Mouse (Mus musculus): ENCODE data around the gene Tapbp.
"Not testable (repeated sequence)": the region's sequence is repeated elsewhere in the genome, so short reads cannot be mapped to it uniquely, and the experiment has no call there.

Gene Tapbp

DNA sequence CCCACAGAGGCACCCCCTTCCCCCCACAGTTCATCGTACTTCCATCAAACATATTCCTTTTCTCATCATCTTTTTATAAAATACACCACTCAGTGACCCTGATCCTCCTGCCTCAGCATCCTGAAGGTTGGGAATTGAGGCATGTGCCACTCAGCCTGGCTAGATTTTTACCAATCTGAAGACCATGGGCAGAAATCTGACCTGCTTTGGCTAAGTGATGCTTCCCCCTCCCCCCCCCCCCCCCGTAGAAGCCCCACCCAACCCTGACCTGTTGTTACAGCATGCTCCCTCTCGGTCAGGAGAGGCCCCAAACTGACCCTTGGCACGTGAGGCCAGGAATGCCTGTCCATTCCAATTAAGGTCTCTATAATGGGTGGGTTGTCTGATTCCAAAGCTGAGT is 10.9 kb upstream of the Tapbp start, which contains the start of gene Platr17:
Gene Platr17, plus strand, starts transcription at position 301 of the 400 bp plus-strand sequence.
- not testable (repeated sequence) for DNase-seq (ENCODE audit: low spot score)

DNA sequence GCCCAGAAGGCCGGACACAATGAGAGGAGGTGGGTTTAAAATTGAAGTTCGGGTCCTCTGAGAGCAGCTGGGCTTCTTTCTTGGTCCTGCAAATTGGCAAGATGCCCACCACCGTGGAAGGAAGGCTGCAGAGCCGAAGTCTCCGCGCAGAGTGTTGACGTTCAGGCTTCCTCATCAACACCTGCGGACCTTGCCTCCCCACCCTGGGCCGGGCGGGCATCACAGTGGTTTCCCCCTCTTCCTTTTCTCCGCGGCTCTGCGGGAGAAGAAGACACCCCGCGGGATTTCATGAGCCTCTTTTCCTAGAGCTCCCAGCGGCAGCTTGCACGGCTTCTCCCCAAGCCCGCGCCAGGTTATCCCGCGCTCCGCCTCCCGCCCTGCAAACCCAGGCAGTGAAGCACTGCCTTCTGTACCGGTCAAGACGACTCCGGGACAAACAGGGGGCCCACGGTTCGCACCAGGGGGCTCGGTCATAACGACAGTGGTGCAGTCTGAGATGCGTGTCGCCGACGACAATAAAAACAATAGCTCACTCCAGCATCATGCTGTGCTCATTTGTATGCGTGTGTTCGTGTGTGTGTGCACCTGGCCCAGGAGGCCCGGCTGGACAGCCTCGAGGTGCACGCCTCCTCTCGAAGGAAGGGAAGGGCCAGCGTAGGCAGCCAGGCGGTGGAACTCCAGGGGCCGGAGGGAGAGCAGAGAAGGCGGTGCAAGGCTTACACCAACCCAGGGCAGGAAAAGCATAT is 7.2 kb upstream of the Tapbp start:
- DNase-seq (ENCODE audit: low spot score) = no peak

- peak; percentile 88 for DNase-seq (ENCODE audit: low spot score)
These were observed 6.4 kb upstream of the Tapbp start, which contains the start of gene Daxx for GRCm38 (mm10) chr17:33909077-33909868. TSS of gene Daxx (plus strand) at chr17:33909414.

GRCm38 (mm10) chr17:33909869-33910250 is 5.8 kb upstream of the Tapbp start:
- no peak for DNase-seq (ENCODE audit: low spot score)

DNA sequence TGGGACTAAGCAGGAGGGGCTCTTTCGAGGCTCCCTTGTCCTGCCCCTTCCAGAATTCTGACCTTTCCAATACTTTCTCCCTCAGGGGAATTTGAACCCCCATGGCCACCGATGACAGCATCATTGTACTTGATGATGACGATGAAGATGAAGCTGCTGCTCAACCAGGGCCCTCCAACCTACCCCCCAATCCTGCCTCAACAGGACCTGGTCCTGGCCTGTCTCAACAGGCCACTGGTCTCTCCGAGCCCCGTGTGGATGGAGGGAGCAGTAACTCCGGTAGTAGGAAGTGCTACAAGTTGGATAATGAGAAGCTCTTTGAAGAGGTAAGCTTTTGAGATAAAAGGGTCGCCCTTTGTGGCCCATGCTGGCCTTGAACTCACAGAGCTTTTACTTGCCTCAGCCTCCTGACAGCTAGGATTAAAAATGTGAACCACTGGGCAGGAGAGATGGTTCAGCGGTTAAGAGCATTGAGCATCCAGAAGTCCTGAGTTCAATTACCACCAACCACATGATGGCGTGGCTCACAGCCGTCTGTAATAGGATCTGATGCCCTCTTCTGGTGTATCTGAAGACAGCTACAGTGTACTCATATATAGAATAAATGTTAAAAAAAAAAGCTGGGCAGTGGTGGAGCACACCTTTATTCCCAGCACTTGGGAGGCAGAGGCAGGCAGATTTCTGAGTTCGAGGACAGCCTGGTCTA is 5.2 kb upstream of the Tapbp start:
- DNase-seq (ENCODE audit: low spot score) = no peak

DNA sequence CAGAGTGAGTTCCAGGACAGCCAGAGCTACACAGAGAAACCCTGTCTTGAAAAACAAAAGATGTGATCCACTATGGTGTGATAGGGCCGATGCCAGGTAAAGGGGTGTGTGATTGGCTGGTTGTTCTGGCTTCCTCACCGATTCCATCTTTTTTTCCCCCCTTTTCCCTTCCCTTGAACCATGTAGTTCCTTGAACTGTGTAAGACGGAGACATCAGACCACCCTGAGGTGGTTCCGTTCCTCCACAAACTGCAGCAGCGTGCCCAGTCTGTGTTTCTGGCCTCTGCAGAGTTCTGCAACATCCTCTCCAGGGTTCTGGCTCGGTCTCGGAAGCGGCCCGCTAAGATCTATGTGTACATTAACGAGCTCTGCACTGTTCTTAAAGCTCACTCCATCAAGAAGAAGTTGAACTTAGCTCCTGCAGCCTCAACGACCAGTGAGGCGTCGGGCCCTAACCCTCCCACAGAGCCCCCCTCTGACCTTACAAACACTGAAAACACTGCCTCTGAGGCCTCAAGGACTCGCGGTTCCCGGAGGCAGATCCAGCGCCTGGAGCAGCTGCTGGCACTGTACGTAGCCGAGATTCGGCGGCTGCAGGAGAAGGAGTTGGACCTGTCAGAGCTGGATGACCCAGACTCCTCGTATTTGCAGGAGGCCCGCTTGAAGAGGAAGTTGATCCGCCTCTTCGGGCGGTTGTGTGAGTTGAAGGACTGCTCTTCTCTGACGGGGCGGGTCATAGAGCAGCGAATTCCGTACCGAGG is 4.5 kb upstream of the Tapbp start:
- no peak for DNase-seq (ENCODE audit: low spot score)

GRCm38 (mm10) chr17:33911813-33912414 is 3.8 kb upstream of the Tapbp start:
- DNase-seq (ENCODE audit: low spot score) = no peak

- DNase-seq (ENCODE audit: low spot score) = no peak
These were observed 2.4 kb upstream of the Tapbp start for GRCm38 (mm10) chr17:33913264-33913663.

DNA sequence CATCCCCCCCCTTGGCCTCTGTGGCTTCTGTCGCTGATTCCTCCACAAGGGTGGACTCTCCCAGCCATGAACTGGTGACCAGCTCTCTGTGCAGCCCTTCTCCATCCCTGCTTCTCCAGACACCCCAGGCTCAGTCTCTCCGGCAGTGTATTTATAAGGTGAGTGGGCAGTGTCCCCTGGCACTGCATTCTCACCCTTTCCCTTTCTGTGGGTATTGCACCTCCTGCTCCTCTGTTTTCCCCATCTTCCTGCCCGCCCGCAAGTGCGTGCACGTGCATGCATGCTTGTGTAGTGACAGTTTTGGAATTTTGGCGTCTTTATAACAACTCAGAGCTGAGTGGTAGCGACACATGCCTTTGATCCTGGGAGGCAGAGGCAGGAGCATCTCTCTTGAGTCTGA is 1.8 kb upstream of the Tapbp start:
- no peak for DNase-seq (ENCODE audit: low spot score)

DNA sequence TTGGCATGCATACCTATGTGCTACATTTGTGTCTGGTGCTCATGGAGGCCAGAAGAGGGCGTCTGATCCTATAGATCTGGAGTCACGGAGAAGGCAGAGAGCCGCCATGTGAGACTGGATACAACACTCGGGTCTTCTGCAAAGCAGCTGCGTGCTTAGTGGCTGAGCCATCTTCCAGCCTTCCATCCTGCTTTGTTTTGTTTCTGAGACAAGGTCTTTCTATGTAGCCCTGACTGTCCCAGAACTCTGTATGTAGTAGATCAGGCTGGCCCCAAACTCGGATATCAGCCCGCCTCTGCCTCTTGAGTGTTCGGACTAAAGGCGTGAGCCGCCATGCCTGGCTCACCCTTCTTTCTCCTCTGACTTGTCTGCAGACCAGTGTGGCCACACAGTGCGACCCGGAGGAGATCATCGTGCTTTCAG is 719 bp upstream of the Tapbp start:
- no peak for DNase-seq (ENCODE audit: low spot score)

- no peak for DNase-seq (ENCODE audit: low spot score)
These were observed 595 bp downstream of the Tapbp start for GRCm38 (mm10) chr17:33916294-33916693.

DNA sequence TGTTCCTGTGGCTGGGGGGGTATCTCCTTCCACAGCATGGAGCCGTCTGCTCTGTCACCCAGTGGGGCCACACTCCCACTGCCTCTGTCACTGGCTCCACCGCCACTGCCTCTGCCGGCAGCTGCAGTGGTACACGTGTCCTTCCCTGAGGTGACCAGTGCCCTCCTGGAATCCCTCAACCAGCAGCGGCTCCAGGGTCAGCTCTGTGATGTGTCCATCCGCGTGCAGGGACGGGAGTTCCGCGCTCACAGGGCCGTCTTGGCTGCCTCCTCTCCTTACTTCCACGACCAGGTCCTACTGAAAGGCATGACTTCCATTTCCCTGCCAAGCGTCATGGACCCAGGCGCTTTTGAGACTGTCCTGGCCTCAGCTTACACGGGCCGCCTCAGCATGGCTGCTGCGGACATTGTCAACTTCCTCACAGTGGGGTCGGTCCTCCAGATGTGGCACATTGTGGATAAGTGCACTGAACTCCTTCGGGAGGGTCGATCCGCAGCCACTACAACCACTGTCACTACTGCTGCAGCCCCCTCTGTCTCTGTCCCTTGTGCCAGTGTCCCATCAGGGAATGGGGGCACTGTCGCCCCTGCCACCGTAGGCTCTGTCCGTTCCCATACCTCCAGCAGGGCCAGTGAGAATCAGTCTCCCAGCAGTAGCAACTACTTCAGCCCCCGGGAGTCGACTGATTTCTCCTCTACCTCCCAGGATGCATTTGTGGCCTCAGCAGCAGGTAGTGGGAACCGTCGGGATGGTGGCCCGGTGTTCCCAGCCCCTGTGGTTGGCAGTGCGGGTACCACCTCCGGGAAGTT is 1.4 kb downstream of the Tapbp start:
- DNase-seq (ENCODE audit: low spot score) = no peak

- DNase-seq (ENCODE audit: low spot score) = no peak
These were observed 2.1 kb downstream of the Tapbp start for GRCm38 (mm10) chr17:33917656-33918292.

DNA sequence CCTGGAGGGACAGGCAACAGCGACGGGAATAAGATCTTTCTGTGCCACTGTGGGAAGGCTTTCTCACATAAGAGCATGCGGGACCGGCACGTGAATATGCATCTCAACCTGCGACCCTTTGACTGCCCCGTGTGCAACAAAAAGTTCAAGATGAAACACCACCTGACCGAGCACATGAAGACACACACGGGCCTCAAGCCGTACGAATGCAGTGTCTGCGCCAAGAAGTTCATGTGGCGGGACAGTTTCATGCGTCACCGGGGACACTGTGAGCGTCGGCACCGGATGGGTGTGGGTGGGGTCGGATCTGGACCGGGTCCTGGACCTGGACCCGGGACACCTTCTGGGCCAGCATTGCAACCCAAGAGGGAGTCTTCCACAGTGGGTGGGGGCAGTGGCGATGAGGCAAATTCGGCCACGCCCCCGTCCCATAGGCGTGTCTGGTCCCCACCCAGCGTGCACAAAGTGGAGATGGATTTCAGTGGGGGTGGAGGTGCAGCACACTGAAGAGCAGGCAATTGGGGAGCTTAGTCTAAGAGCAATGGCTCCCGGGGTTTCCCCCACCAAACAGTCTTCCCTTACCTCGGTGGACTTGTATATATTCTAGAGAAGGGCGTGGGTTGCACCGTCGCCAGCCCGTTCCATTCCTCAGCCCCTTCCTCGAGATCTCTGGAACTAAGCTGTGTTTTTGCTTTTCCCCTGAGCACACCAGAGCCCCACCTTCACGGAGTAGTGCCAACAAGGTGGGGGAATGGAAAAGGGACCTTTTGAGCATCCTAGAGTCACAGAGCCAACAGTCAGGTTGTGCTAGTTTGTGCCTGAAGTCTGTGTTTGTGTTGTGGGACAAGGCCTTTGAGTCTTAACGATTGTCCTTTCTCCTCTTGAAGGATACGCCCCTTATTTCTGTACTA is 2.8 kb downstream of the Tapbp start:
- no peak for DNase-seq (ENCODE audit: low spot score)

DNA sequence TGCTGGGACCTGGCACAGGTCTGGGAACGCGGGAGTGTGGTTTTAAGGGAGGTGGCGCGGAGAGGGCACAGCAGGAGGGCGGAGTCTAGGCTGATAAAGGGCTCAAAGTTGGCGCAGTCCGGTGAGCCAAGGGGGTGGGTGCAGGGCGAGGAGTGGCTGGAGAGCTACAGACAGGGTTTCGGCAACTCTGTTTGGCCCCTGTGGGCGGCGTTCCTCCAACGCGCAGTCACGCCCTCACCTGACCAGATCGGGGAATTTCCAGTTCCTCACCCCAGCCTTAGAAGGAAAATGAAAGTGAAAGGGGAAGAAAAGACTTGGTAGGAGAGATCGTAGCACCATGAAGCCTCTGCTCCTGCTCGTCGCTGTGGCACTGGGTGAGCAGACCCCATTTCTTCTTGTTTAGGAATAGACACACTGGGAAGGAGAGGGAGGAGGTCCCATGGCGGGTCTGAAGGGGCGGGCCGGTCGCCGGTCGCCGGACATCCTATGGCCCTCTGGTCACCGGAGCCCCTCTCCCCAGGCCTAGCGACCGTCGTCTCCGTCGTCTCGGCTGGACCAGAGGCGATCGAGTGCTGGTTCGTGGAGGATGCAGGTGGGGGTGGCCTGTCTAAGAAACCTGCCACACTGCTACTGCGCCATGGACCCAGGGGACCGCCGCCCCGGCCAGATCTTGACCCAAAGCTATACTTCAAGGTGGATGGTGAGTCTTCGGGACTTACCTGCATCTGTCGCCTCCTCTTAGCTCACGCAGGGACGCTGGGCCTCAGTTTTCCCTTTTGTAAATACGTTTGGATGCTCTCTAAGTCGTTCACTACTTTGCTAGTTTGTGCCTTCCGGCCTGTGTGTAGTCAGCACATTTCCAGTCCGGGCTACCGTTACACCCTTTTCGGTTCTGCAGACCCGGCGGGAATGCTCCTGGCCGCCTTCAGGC is 3.9 kb downstream of the Tapbp start:
- no peak for DNase-seq (ENCODE audit: low spot score)

DNA sequence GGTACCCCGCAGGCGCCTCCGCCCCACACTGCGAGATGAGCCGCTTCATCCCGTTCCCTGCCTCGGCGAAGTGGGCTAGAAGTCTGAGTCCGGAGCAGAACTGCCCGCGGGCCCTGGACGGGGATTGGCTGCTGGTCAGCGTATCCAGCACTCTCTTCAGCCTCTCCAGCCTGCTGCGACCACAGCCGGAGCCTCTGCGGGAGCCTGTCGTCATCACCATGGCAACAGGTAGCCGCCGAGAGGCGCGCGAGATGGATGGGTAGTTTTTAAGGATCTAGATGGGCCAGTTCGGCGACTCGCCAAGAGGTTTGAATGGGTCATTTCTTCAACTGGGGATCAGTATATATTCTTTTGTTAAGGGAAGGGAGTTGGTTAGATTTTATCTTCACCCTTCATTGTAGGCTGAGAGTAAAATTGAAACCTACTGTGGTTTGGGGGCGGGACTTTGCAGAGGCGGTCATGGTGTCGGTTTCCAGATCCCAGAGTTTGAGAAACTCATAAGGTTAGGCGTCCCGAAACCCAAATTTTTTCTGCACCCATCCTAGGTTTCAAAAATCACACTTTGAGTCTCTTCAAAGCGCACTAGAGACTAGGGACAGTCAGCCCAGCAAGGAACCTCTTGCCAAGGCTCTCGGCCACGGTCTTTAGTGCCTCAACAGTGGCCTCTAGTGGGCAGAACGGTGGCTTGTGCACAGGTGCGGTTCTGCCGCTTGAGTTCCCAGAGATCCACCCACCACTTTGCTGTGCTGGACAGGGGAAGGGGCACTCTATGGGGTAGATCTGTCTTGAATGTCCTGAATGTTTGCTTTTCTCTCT is 4.8 kb downstream of the Tapbp start:
- DNase-seq (ENCODE audit: low spot score) = no peak

- DNase-seq (ENCODE audit: low spot score) = no peak
These were observed 5.7 kb downstream of the Tapbp start for GRCm38 (mm10) chr17:33921361-33921760.

Data from layer of hippocampus, adult 9-10 months (tissue).